Mouse (Mus musculus) urinary bladder, postnatal 36 days (tissue): ENCODE measurements around the gene Ryr2.

Source experiments
- DNase-seq, 2 experiments: peaks; one replicate each; pipeline ENCODE4 v3.0.0; 2022; ENCODE audit warnings: low spot score in 2 of 2, mixed read lengths in 1 of 2

Ryr2 gene

DNA sequence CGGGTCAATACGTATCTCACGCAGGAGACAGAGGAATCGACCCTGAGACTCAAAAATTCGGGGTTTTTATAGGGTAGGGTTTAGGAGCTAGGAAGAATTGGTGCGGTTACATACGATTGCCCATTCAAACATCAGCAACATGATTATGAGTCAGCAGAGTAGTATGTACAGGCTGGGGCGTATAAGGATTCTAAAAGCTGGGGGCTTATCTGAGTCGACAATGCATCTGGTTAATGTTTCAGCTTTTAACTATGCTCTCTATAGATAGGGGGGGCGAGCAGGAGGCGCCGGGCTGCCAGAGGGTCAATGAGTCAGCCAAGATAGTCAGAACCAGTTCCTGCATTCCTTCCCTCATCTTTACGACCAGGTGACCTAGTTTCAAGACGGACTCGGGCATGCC, 557.6 kb downstream of the Ryr2 start:
- DNase-seq: peak in 1 of 2 experiments; percentile 39

DNA sequence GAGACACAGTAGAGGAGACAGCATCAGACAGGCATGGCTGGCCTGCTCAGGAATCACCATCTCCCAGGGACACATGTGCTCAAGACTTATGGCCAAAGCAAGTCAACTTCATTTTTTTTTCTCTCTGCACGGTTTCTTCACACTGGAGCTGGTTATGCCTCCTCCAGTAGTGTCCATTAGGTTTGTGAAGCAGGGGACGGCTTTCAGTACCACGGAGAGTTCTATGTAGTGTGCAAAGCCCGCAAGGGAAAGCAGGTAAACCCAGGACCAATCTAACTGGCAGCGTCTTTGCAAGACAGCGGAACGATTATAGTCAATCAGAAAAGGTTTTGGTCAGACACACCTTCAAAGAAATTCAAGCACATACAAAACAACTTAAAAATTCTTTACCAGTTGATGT, 560.9 kb downstream of the Ryr2 start:
- no peak for DNase-seq

DNA sequence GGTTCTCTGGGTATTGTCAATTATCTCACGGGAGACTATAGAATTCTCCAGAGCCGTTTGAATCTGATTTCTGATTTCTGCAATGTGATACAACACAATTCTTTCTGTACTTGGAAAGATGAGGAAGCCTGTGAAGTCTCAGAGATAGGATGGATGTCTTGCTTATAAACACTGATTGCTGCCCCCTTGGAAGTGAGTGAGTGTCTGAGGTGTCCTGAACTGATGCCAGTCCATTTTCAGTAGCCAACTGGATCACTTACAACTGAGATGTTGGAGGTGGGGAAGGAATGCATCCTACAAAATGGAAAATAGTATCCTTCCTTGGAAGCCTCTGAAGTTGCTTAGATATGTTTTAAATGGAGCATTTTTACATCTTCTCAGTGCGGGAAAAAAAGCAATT, 564.2 kb downstream of the Ryr2 start:
- DNase-seq: no peak

DNA sequence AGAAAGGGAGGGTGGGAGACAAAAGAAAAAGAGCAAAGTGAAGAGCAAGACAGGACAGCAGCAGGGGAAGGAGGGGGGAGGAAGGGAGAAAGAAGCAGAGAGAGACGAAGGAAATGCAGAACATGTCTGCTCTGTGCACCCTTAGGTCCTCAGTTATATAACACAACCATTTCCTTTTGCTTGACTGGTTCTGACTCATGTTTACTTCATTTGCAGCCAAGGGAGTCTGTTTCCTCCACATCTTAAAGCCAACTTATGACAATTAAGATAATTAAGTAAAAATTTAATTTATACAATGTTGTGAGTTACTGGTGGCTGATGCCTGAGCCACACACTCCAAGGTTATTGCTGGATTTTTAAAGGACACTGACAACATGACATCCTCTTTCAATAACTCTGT, 569.9 kb downstream of the Ryr2 start:
- no peak for DNase-seq

DNA sequence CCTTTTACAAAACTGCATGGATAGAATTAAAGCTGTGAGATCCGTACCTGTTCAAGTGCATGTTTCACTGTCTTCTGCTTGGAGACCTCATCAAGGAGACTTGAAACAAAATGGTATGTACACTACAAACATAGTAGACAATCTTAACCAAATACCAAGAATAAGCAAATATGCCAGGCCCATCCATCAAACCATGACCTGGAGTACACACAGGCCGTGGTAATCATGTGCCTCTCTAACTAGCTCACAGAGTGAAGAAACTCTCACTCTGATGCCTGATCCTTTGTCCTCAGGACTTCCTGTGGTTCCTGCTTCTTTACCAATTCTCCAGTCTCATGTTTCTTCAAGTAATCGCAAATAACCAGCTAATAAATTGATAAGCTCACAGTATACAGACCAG, 570.9 kb downstream of the Ryr2 start:
- DNase-seq: no peak

DNA sequence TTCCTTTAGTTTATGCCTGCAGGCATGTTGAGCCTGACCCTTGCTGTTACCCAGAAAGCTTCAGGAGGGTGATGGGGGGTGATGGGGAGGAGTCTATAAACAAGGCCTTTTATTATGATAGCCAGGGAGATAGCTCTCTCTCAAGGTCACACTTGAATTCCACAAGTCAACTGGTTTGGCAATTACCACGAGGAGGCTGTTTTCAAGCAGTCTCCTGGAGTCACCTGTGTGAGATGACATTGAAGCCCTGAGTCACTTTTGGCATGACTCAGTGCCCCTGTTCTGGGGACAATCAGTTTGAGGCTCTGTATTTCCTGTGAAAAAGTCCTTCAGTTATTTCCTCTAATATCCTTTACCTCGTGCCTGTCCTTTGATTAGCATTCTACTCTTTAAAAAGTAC, 573.5 kb downstream of the Ryr2 start:
- DNase-seq: no peak

DNA sequence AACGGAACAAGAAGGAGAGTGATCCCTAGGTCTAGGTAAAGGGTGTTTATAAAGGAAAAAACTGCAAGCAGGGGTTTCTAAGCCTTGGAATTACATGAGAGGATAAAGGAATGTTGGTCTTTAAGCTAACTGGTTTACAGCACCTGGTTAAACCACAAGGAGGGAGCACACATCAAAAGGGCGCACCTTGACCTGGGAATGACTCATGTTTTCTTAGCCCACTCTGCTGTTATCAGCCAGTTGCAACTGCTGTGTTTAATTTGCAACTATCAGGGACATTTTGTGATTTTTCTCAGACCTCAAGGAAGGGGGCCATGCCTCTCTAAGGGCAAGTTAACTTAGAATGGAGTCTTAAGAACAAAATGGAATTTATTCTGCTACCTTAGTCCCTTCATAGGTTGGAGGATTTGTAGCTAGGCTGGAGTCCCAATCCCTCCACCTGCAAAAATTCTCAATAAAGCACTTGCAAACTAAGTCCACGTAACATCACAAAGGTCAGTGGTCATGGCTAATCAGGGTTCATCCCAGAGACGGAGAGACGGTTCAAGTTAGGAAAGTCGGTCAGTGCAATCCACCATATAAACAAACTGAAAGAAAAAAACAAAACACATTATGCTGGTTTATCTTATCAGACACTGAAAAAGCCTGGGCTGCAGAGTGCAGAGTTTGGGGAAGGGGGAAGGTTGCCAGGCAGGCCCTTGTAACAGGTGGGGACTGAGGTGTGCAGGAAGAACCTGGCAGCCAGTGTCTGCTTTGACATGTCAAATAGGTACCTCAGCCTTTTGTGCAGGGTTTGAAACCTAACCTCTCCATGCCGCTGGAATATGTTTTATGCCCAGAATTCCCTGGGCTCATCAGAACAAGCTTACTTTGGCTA, 574.5 kb downstream of the Ryr2 start:
- no peak for DNase-seq

DNA sequence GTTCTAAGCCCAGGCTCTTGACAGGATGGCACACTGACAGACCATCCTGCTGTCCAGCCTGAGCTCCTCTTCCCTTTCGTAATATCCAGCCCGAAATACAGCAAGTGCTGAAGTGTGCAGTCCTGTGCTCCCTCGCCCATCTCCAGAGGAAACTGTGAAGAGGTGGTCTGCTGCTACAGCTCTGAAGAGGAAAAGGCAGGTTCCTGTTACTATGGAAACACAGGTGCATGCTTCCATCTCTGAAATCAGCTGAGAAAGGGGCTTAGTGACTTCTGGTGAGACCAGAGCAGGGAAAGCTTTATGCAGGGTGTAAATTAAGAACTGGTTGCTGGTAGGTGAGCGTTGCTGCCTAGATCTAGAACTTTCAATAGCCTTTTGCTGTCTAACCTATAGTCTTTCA, 583.1 kb downstream of the Ryr2 start:
- DNase-seq: no peak

DNA sequence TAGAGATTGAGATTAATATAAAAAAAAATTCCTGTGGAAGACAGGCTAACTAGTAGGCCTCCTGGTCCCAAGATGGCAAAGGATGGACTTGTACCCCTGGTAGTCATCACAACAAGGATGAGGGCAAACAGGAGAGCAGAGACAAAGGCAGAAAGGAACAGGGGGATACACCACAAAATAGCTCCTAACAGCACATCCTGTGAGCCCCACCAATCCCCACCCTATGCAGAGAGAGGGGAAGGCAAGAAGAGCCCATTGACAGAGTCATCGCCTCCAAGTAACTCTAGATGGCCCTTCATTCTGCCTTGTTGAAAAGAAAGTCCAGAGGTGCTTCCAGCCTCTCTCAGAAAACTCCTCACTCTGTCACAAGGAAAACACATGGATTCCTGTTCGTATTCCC, 586.0 kb downstream of the Ryr2 start:
- no peak for DNase-seq

DNA sequence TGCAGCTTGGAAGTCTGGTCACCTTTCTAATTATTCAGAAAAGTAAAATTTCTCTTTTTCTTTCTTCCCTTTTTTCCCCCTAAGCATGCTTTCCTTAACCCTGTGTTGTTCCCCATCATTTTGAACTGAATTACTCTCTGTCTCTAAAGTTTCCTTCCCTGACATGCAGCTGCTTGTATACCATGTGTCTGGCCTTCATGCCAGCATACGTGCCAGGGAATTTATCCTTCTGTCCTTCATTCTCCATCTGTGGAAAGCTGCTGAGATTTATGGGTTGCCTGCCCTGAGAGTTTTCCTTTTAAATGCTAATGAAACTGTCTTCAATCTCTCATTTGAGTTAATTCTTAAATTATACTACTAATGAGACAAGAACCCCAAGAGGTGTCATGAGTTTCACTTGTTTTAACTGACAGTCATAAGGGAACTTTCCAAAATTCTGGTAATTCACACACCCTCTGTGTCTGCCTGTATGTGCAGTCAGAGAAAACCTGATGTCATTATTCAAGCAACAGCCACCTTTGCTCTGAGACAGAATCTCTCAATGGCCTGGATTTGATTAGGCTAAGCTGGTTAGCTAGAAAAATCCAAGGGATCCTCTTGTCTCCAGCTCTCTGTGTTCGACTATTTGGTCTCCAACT, 595.1 kb downstream of the Ryr2 start:
- no peak for DNase-seq
